Comparison of ENCODE assay signal across 28 mouse cellular contexts in the genomic region with DNA sequence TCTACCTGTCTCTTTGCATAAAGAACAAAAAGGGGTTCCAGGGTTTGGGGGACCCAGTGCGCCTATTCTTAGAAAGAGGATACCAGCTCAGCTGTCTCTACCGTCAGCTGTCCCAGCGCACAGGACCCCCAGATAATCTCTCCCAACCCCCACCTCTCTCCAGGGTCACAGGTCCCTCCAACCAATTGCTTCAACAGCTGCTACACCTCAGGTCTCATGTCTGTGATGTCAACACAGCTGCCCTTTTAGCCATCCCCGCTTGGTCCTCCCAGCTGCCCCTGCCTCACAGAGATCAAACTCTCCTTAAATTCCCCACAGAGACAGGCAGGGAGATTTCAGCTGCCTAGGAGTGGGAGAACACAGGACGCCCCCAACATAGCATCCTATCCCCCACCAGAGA. TPM values are rescaled to one million over a fixed set of nuclear protein-coding genes. Genes with fewer than 3 reads are reported as not detected.
DNase-seq lines count a peak whose midpoint lies in the region; ATAC-seq and TF ChIP-seq lines count a peak whose summit lies in the region.
"Had no signal": no experiment of that assay in that cellular context is flagged by ENCODE, and none has a peak within 500 bp of the region (broad histone marks: within the 10 kb centered on the region; RNA-seq: fewer than 3 reads in every experiment).

No protein-coding gene starts in this region.

- H3K9ac ChIP-seq in embryonic facial prominence, embryonic 14.5 days (ENCODE audit: low read depth, low read length) = no peak overlapping the region
- no peak overlapping the region for H3K9ac ChIP-seq in lung, embryonic 14.5 days
- H3K9ac ChIP-seq: embryonic facial prominence, embryonic 15.5 days; forebrain, postnatal 0 days; heart, embryonic 13.5 days; hindbrain, embryonic 12.5 days; hindbrain, embryonic 15.5 days had no signal

- 75% methylated on average over 5 of the region's 5 CpGs for WGBS in embryonic facial prominence, embryonic 14.5 days
- WGBS in embryonic facial prominence, embryonic 10.5 days = 91% methylated on average over 5 of the region's 5 CpGs
- WGBS in lung, embryonic 14.5 days = 50% methylated on average over 5 of the region's 5 CpGs
- WGBS in lung, adult 2 months = 83% methylated on average over 5 of the region's 5 CpGs

- no peaks in the 10 kb centered on the region for H3K9me3 ChIP-seq in embryonic facial prominence, embryonic 14.5 days (ENCODE audit: control insufficient read depth, low read length)
- H3K9me3 ChIP-seq in embryonic facial prominence, embryonic 10.5 days = no peaks in the 10 kb centered on the region
- no peaks in the 10 kb centered on the region for H3K9me3 ChIP-seq in lung, embryonic 14.5 days (ENCODE audit: low read depth, low read length)
- H3K9me3 ChIP-seq: embryonic facial prominence, embryonic 15.5 days; heart, embryonic 10.5 days; heart, embryonic 13.5 days; hindbrain, embryonic 12.5 days; hindbrain, embryonic 15.5 days had no signal

- H3K4me3 ChIP-seq in embryonic facial prominence, embryonic 14.5 days (ENCODE audit: low read depth, low read length) = no peak overlapping the region
- no peak overlapping the region for H3K4me3 ChIP-seq in embryonic facial prominence, embryonic 10.5 days
- H3K4me3 ChIP-seq in lung, embryonic 14.5 days (ENCODE audit: low read depth, low read length) = no peak overlapping the region
- no peak overlapping the region for H3K4me3 ChIP-seq in lung, adult 2 months (replicated peaks; ENCODE audit: extremely low read depth, low read depth, low read length)
- H3K4me3 ChIP-seq: embryonic facial prominence, embryonic 15.5 days; heart, embryonic 10.5 days; heart, embryonic 13.5 days; hindbrain, embryonic 12.5 days; hindbrain, embryonic 15.5 days had no signal

- H3K4me1 ChIP-seq in embryonic facial prominence, embryonic 14.5 days (ENCODE audit: control insufficient read depth, insufficient read depth, low read length) = peaks cover 2% of the 10 kb centered on the region; the same call in 1 of the 2 replicates
- H3K4me1 ChIP-seq in embryonic facial prominence, embryonic 10.5 days = peaks cover 6% of the 10 kb centered on the region
- H3K4me1 ChIP-seq in lung, embryonic 14.5 days (ENCODE audit: insufficient read depth) = no peaks in the 10 kb centered on the region
- no peaks in the 10 kb centered on the region; the same call in 1 of the 2 replicates for H3K4me1 ChIP-seq in lung, adult 2 months (ENCODE audit: control insufficient read depth, insufficient read depth, low read length)
- H3K4me1 ChIP-seq: embryonic facial prominence, embryonic 15.5 days had no signal

- H3K4me2 ChIP-seq in embryonic facial prominence, embryonic 14.5 days (ENCODE audit: low read depth, low read length) = no peak overlapping the region
- no peak overlapping the region for H3K4me2 ChIP-seq in lung, embryonic 14.5 days
- H3K4me2 ChIP-seq: embryonic facial prominence, embryonic 15.5 days; heart, embryonic 13.5 days; hindbrain, embryonic 12.5 days; hindbrain, embryonic 15.5 days had no signal

- no peaks in the 10 kb centered on the region for H3K27me3 ChIP-seq in embryonic facial prominence, embryonic 14.5 days (replicated peaks; ENCODE audit: control insufficient read depth, insufficient read depth, low read length)
- no peaks in the 10 kb centered on the region for H3K27me3 ChIP-seq in embryonic facial prominence, embryonic 10.5 days (replicated peaks; ENCODE audit: low read depth, poor library complexity, severe bottlenecking)
- no peaks in the 10 kb centered on the region for H3K27me3 ChIP-seq in lung, embryonic 14.5 days (ENCODE audit: insufficient read depth, low read length)
- H3K27me3 ChIP-seq: embryonic facial prominence, embryonic 15.5 days; heart, embryonic 13.5 days; hindbrain, embryonic 12.5 days; hindbrain, embryonic 15.5 days had no signal

- DNase-seq in embryonic facial prominence, embryonic 14.5 days (ENCODE audit: low spot score) = no peak
- DNase-seq in embryonic facial prominence, embryonic 10.5 days (ENCODE audit: low spot score) = no peak
- DNase-seq in lung, embryonic 14.5 days = peak; percentile 36
- DNase-seq in lung, postnatal 36 days = no peak
- peak; percentile 74 for DNase-seq in lung, postnatal 10 days
- no peak for DNase-seq in lung, adult 2 months
- no peak for DNase-seq in frontal cortex, postnatal 36 days (ENCODE audit: low spot score in 2 of 2)
- DNase-seq: adrenal gland, adult 8-10 months; adrenal gland, postnatal 25 days; cerebellum, adult 11-12 months; cerebellum, adult 8-10 months; cerebellum, postnatal 10 days; cerebellum, postnatal 36 days; embryo, embryonic 11 days; forebrain, postnatal 0 days; gastrocnemius, postnatal 25 days; heart, adult 18-20 months; heart, postnatal 14 days had no signal

- no peak overlapping the region for H3K27ac ChIP-seq in embryonic facial prominence, embryonic 14.5 days (replicated peaks; ENCODE audit: low read depth, low read length)
- H3K27ac ChIP-seq in embryonic facial prominence, embryonic 10.5 days (replicated peaks) = no peak overlapping the region
- H3K27ac ChIP-seq in lung, embryonic 14.5 days (ENCODE audit: low read depth) = no peak overlapping the region
- H3K27ac ChIP-seq: embryonic facial prominence, embryonic 15.5 days; heart, embryonic 10.5 days; heart, embryonic 13.5 days; hindbrain, embryonic 12.5 days; hindbrain, embryonic 15.5 days had no signal

- no peak for TF ChIP-seq POLR2A in lung, adult 2 months (IDR thresholded peaks at IDR 0.05; ENCODE audit: borderline replicate concordance, extremely low read depth, low read depth, low read length)

- ATAC-seq in embryonic facial prominence, embryonic 14.5 days (ENCODE audit: low read depth) = peak; percentile 58; the same call in 1 of the 2 replicates
- ATAC-seq in lung, embryonic 14.5 days (ENCODE audit: insufficient read depth) = no peak
- ATAC-seq: activated CD4-positive, CD25-positive, alpha-beta regulatory T cell, adult 4 months; forebrain, embryonic 14.5 days; forebrain, postnatal 0 days had no signal

- no peak for TF ChIP-seq CTCF in lung, embryonic 14.5 days (IDR thresholded peaks at IDR 0.05; ENCODE audit: low read depth)
- no peak for TF ChIP-seq CTCF in lung, adult 2 months (IDR thresholded peaks at IDR 0.05; ENCODE audit: insufficient read depth, low read length)

- peaks cover 49% of the 10 kb centered on the region for H3K36me3 ChIP-seq in embryonic facial prominence, embryonic 14.5 days (ENCODE audit: control insufficient read depth, insufficient read depth, low read length)
- H3K36me3 ChIP-seq in embryonic facial prominence, embryonic 10.5 days (replicated peaks) = peaks cover 81% of the 10 kb centered on the region
- H3K36me3 ChIP-seq in lung, embryonic 14.5 days (ENCODE audit: insufficient read depth) = peaks cover 49% of the 10 kb centered on the region

RNA-seq across cellular contexts. Expression of gene Clip2, which starts 28.5 kb away (rescaled TPM):
- polyA plus RNA-seq in embryonic facial prominence, embryonic 14.5 days (2014; fragmentation: Nextera tagmentation; extraction: Ambion mirVana) = 4.1 and 4.7 TPM in 2 replicates
- 5.8 and 6.8 TPM in 2 replicates for polyA plus RNA-seq in embryonic facial prominence, embryonic 10.5 days (2016; fragmentation: Nextera tagmentation; extraction: Ambion mirVana)
- polyA plus RNA-seq in lung, embryonic 14.5 days (2014; fragmentation: Nextera tagmentation; extraction: Ambion mirVana) = 5.8 and 6.6 TPM in 2 replicates
- polyA plus RNA-seq in lung, adult 2 months (2012; rRNA removed) = 21.9 and 23.0 TPM in 2 replicates

RNA-seq across cellular contexts. Expression of gene Syna, which starts 36.2 kb away (rescaled TPM):
- 0.09 and 0.24 TPM in 2 replicates for polyA plus RNA-seq in embryonic facial prominence, embryonic 14.5 days (2014; fragmentation: Nextera tagmentation; extraction: Ambion mirVana)
- 0.10 TPM in 1 of 2 replicates, not detected in the other for polyA plus RNA-seq in embryonic facial prominence, embryonic 10.5 days (2016; fragmentation: Nextera tagmentation; extraction: Ambion mirVana)
- polyA plus RNA-seq in lung, embryonic 14.5 days (2014; fragmentation: Nextera tagmentation; extraction: Ambion mirVana) = not detected in 2 replicates
- polyA plus RNA-seq in lung, adult 2 months (2012; rRNA removed) = 0.14 and 0.24 TPM in 2 replicates
- polyA plus RNA-seq: embryonic facial prominence, embryonic 11.5 days; forebrain, embryonic 11.5 days; heart, embryonic 10.5 days; heart, embryonic 13.5 days; heart, embryonic 16.5 days had no signal

RNA-seq across cellular contexts. Expression of gene Rfc2, which starts 57.4 kb away (rescaled TPM):
- polyA plus RNA-seq in embryonic facial prominence, embryonic 14.5 days (2014; fragmentation: Nextera tagmentation; extraction: Ambion mirVana) = 224 and 240 TPM in 2 replicates
- polyA plus RNA-seq in embryonic facial prominence, embryonic 10.5 days (2016; fragmentation: Nextera tagmentation; extraction: Ambion mirVana) = 414 and 415 TPM in 2 replicates
- polyA plus RNA-seq in lung, embryonic 14.5 days (2014; fragmentation: Nextera tagmentation; extraction: Ambion mirVana) = 324 and 338 TPM in 2 replicates
- 40.8 and 58.3 TPM in 2 replicates for polyA plus RNA-seq in lung, adult 2 months (2012; rRNA removed)

Comparison
In these comparisons a context has a peak if more than half of its experiments do, and no peak if none do; other contexts are left out.
1. DNase-seq: peak in lung, embryonic 14.5 days (single experiment) and lung, postnatal 10 days (single experiment); none in embryonic facial prominence, embryonic 14.5 days (single experiment), embryonic facial prominence, embryonic 10.5 days (single experiment), lung, postnatal 36 days (single experiment), lung, adult 2 months (single experiment) and frontal cortex, postnatal 36 days (0 of 2).